Mouse (Mus musculus) forebrain, embryonic 10.5 days (tissue): ENCODE results near the gene Adora3. TPM values are rescaled to one million over a fixed set of nuclear protein-coding genes. Genes with fewer than 3 reads are reported as not detected.
A peak's percentile ranks its signal among the peaks of the same experiment; 100 is the strongest.

ENCODE experiments used
- DNase-seq: peaks from one replicate; pipeline ENCODE4 v3.0.0-alpha.2; 2017; ENCODE audit warnings: low spot score; ENCODE audit errors: extremely low spot score
- H3K27ac ChIP-seq: fragments of 300-500 bp; sonication (generic); 2 replicates; pipeline ENCODE4 v1.5.1; 2016; ENCODE audit warnings: mild to moderate bottlenecking
- H3K27me3 ChIP-seq: fragments of 300-500 bp; sonication (generic); 2 replicates; pipeline ENCODE4 v1.6.1; 2016; ENCODE audit warnings: mild to moderate bottlenecking; ENCODE audit not compliant: poor library complexity, severe bottlenecking
- H3K36me3 ChIP-seq: fragments of 300-500 bp; sonication (generic); replicated peaks from 2 replicates; pipeline ENCODE4 v1.6.1; 2016; ENCODE audit warnings: mild to moderate bottlenecking, moderate library complexity
- H3K4me1 ChIP-seq: fragments of 300-500 bp; sonication (generic); 2 replicates; pipeline ENCODE4 v1.6.1; 2016
- H3K4me3 ChIP-seq: fragments of 300-500 bp; sonication (generic); 2 replicates; pipeline ENCODE4 v1.5.1; 2016; ENCODE audit warnings: mild to moderate bottlenecking, moderate library complexity
- H3K9me3 ChIP-seq: fragments of 300-500 bp; sonication (generic); 2 replicates; pipeline ENCODE4 v1.6.1; 2016; ENCODE audit warnings: mild to moderate bottlenecking, moderate library complexity
- WGBS: fragments of 180-500 bp; shearing (Covaris S2); methylation state at CpG from one replicate; pipeline ENCODE4 v1.1.7; 2016; 5-methylcytosine and 5-hydroxymethylcytosine counted together
- polyA plus RNA-seq: library from polyadenylated mRNA; unstranded; fragments of >200 nt; fragmentation: Nextera tagmentation; extraction: Ambion mirVana; gene quantifications from 2 replicates; pipeline ENCODE4 v1.2.1, GENCODE M21; 2016

Adora3 gene
- polyA plus RNA-seq, 1 experiment from 2014 or later = 0.41 TPM

GRCm38 (mm10) chr3:105932240-105933071 lies 61.8 kb downstream of the Adora3 start, which contains the start of gene I830077J02Rik:
TSS of gene I830077J02Rik (minus strand) at chr3:105932664.
- Histone ChIP-seq H3K4me1 (no peaks in the 10 kb centered on the region), H3K9me3 (no peaks in the 10 kb centered on the region), H3K27me3 (no peaks in the 10 kb centered on the region), H3K4me3 (no peak within 1 kb of the TSS), H3K27ac (no peak within 1 kb of the TSS), H3K36me3 (peaks cover 12% of the 10 kb centered on the region)
- WGBS = 91% methylated on average over 8 of the region's 8 CpGs
- DNase-seq = no peak

GRCm38 (mm10) chr3:105933926-105934325 lies 63.3 kb downstream of the Adora3 start:
- H3K27me3 ChIP-seq = no peaks in the 10 kb centered on the region
- H3K4me1 ChIP-seq = no peaks in the 10 kb centered on the region
- peaks cover 22% of the 10 kb centered on the region for H3K36me3 ChIP-seq
- H3K4me3 ChIP-seq = no peak overlapping the region
- WGBS = 94% methylated on average over 6 of the region's 6 CpGs
- no peak for DNase-seq
- H3K9me3 ChIP-seq = no peaks in the 10 kb centered on the region
- H3K27ac ChIP-seq = no peak overlapping the region

GRCm38 (mm10) chr3:105935033-105935432 lies 64.4 kb downstream of the Adora3 start:
- WGBS = 94% methylated on average over 5 of the region's 5 CpGs
- H3K36me3 ChIP-seq = peaks cover 27% of the 10 kb centered on the region
- no peaks in the 10 kb centered on the region for H3K27me3 ChIP-seq
- H3K9me3 ChIP-seq = no peaks in the 10 kb centered on the region
- H3K4me1 ChIP-seq = no peaks in the 10 kb centered on the region
- H3K27ac ChIP-seq = no peak overlapping the region
- no peak overlapping the region for H3K4me3 ChIP-seq
- no peak for DNase-seq

GRCm38 (mm10) chr3:105936111-105936510 lies 65.5 kb downstream of the Adora3 start:
- Histone ChIP-seq H3K4me1 (no peaks in the 10 kb centered on the region), H3K27ac (no peak overlapping the region), H3K4me3 (no peak overlapping the region), H3K27me3 (no peaks in the 10 kb centered on the region), H3K36me3 (peaks cover 38% of the 10 kb centered on the region), H3K9me3 (no peaks in the 10 kb centered on the region)
- WGBS = 94% methylated on average over 4 of the region's 4 CpGs
- DNase-seq = no peak

GRCm38 (mm10) chr3:105951348-105951747 lies 80.7 kb downstream of the Adora3 start:
- Histone ChIP-seq H3K27ac (no peak overlapping the region), H3K4me1 (no peaks in the 10 kb centered on the region), H3K36me3 (peaks cover 99% of the 10 kb centered on the region), H3K4me3 (no peak overlapping the region), H3K9me3 (no peaks in the 10 kb centered on the region), H3K27me3 (no peaks in the 10 kb centered on the region)
- WGBS = 87% methylated on average over 7 of the region's 7 CpGs
- no peak for DNase-seq

GRCm38 (mm10) chr3:105957235-105957634 lies 86.6 kb downstream of the Adora3 start:
- H3K27me3 ChIP-seq = no peaks in the 10 kb centered on the region
- peaks cover 25% of the 10 kb centered on the region for H3K4me1 ChIP-seq
- 98% methylated on average over 1 of the region's 1 CpGs for whole genome bisulfite sequencing
- H3K9me3 ChIP-seq = no peaks in the 10 kb centered on the region
- H3K27ac ChIP-seq = no peak overlapping the region
- no peak overlapping the region for H3K4me3 ChIP-seq
- DNase-seq = no peak
- peaks cover 68% of the 10 kb centered on the region for H3K36me3 ChIP-seq

DNA sequence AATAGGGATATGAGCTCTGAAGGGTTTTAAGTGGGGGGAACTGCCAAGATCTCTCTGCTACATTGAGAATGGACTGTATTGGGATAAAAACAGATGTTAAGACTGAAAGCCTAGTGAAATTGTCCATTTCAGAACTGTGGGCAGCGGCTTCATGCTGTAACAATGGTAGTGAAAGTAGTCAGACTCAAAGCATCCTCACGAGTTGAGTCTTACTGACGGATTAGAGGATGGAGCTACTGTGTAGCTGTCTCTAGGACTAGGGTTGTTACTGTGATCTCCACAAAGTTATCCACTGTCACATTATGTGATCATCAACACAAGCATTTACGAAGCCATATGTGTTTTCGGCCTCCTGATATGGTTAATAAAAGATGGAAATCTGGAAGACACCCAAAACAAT lies 87.5 kb downstream of the Adora3 start:
- DNase-seq = no peak
- 52% methylated on average over 5 of the region's 5 CpGs for WGBS

More for the DNA sequence above, 87.5 kb downstream of the Adora3 start:
- Histone ChIP-seq H3K36me3 (peaks cover 68% of the 10 kb centered on the region), H3K4me3 (peak overlapping the region; percentile 97), H3K27ac (peak overlapping the region; percentile 95), H3K4me1 (peaks cover 25% of the 10 kb centered on the region), H3K9me3 (no peaks in the 10 kb centered on the region), H3K27me3 (no peaks in the 10 kb centered on the region)

Other genes with a start within 250 kb of the Adora3 start
- gene Ddx20, start 183.3 kb upstream of the Adora3 start, polyA plus RNA-seq = 51.3 and 54.1 TPM in 2 replicates
- gene Inka2, start 166.3 kb upstream of the Adora3 start, polyA plus RNA-seq = 1.5 and 2.0 TPM in 2 replicates
- 75.5 and 78.0 TPM in 2 replicates for gene Rap1a, start 69.5 kb upstream of the Adora3 start, polyA plus RNA-seq
- not detected in 2 replicates for gene Tmigd3, start within 50 bp of the Adora3 start, polyA plus RNA-seq
- 0.30 and 0.86 TPM in 2 replicates for gene I830077J02Rik, start 61.8 kb downstream of the Adora3 start, polyA plus RNA-seq
- 202 and 207 TPM in 2 replicates for gene Wdr77, start 88.5 kb downstream of the Adora3 start, polyA plus RNA-seq
- gene Atp5f1, start 89.2 kb downstream of the Adora3 start, polyA plus RNA-seq = 475 and 481 TPM in 2 replicates
- gene Ovgp1, start 102.9 kb downstream of the Adora3 start, polyA plus RNA-seq = 2.4 TPM in 2 replicates
- 1.8 and 1.9 TPM in 2 replicates for gene Pifo, start 143.8 kb downstream of the Adora3 start, polyA plus RNA-seq
- gene Chil5, start 162.0 kb downstream of the Adora3 start, polyA plus RNA-seq = not detected in 2 replicates
- gene Chia1, start 242.4 kb downstream of the Adora3 start, polyA plus RNA-seq = 0.77 and 0.90 TPM in 2 replicates